Mouse (Mus musculus): ENCODE measurements at regions not wholly inside any gene's neighbourhood (a gene's known extent, or its start where the extent isn't known, plus 50 kb on each side); places are given as distances from the start of the nearest gene placed in this dataset.

GRCm38 (mm10) chr2:17868145-17868544, 128.6 kb downstream of the H2al2a start:
- Histone ChIP-seq H3K27ac (ENCODE audit: insufficient read depth, low read length) (no peak overlapping the region), H3K4me3 (ENCODE audit: insufficient read depth, low read length) (no peak overlapping the region), H3K4me1 (ENCODE audit: control insufficient read depth, insufficient read depth, low read length) (no peaks in the 10 kb centered on the region)
- TF ChIP-seq POLR2A (IDR thresholded peaks at IDR 0.05; ENCODE audit: extremely low read depth, insufficient read depth, low read length) (no peak), CTCF (IDR thresholded peaks at IDR 0.05; ENCODE audit: extremely low read depth, insufficient read depth, low read length) (no peak)

GRCm38 (mm10) chr2:17867341-17867740, 129.4 kb downstream of the H2al2a start:
- H3K27ac ChIP-seq (ENCODE audit: insufficient read depth, low read length): no peak overlapping the region
- H3K4me3 ChIP-seq (ENCODE audit: insufficient read depth, low read length): no peak overlapping the region
- TF ChIP-seq POLR2A (IDR thresholded peaks at IDR 0.05; ENCODE audit: extremely low read depth, insufficient read depth, low read length) (no peak), CTCF (IDR thresholded peaks at IDR 0.05; ENCODE audit: extremely low read depth, insufficient read depth, low read length) (no peak)
- no peaks in the 10 kb centered on the region for H3K4me1 ChIP-seq (ENCODE audit: control insufficient read depth, insufficient read depth, low read length)

GRCm38 (mm10) chr2:17861765-17862495, 130.7 kb upstream of the Nebl start:
- H3K4me3 ChIP-seq (ENCODE audit: insufficient read depth, low read length): no peak overlapping the region
- H3K27ac ChIP-seq (ENCODE audit: insufficient read depth, low read length): no peak overlapping the region
- no peaks in the 10 kb centered on the region for H3K4me1 ChIP-seq (ENCODE audit: control insufficient read depth, insufficient read depth, low read length)
- TF ChIP-seq CTCF (IDR thresholded peaks at IDR 0.05; ENCODE audit: extremely low read depth, insufficient read depth, low read length) (no peak), POLR2A (IDR thresholded peaks at IDR 0.05; ENCODE audit: extremely low read depth, insufficient read depth, low read length) (no peak)

- TF ChIP-seq CTCF (IDR thresholded peaks at IDR 0.05; ENCODE audit: extremely low read depth, insufficient read depth, low read length) (no peak), POLR2A (IDR thresholded peaks at IDR 0.05; ENCODE audit: extremely low read depth, insufficient read depth, low read length) (no peak)
- Histone ChIP-seq H3K4me1 (ENCODE audit: control insufficient read depth, insufficient read depth, low read length) (no peaks in the 10 kb centered on the region), H3K4me3 (ENCODE audit: insufficient read depth, low read length) (no peak overlapping the region), H3K27ac (ENCODE audit: insufficient read depth, low read length) (no peak overlapping the region)
These were observed 129.8 kb upstream of the Nebl start for GRCm38 (mm10) chr2:17860922-17861559.

- Histone ChIP-seq H3K27ac (ENCODE audit: insufficient read depth, low read length) (no peak overlapping the region), H3K4me3 (ENCODE audit: insufficient read depth, low read length) (no peak overlapping the region), H3K4me1 (ENCODE audit: control insufficient read depth, insufficient read depth, low read length) (no peaks in the 10 kb centered on the region)
- TF ChIP-seq CTCF (IDR thresholded peaks at IDR 0.05; ENCODE audit: extremely low read depth, insufficient read depth, low read length): no peak
- no peak for TF ChIP-seq POLR2A (IDR thresholded peaks at IDR 0.05; ENCODE audit: extremely low read depth, insufficient read depth, low read length)
These were observed 128.0 kb upstream of the Nebl start for GRCm38 (mm10) chr2:17859234-17859633.

GRCm38 (mm10) chr2:17858326-17858725, 127.1 kb upstream of the Nebl start:
- Histone ChIP-seq H3K27ac (ENCODE audit: insufficient read depth, low read length) (no peak overlapping the region), H3K4me1 (ENCODE audit: control insufficient read depth, insufficient read depth, low read length) (no peaks in the 10 kb centered on the region), H3K4me3 (ENCODE audit: insufficient read depth, low read length) (no peak overlapping the region)
- TF ChIP-seq POLR2A (IDR thresholded peaks at IDR 0.05; ENCODE audit: extremely low read depth, insufficient read depth, low read length) (no peak), CTCF (IDR thresholded peaks at IDR 0.05; ENCODE audit: extremely low read depth, insufficient read depth, low read length) (no peak)

GRCm38 (mm10) chr2:17855566-17856264, 124.5 kb upstream of the Nebl start:
- TF ChIP-seq CTCF (IDR thresholded peaks at IDR 0.05; ENCODE audit: extremely low read depth, insufficient read depth, low read length): no peak
- no peak for TF ChIP-seq POLR2A (IDR thresholded peaks at IDR 0.05; ENCODE audit: extremely low read depth, insufficient read depth, low read length)
- H3K4me3 ChIP-seq (ENCODE audit: insufficient read depth, low read length): no peak overlapping the region
- no peaks in the 10 kb centered on the region for H3K4me1 ChIP-seq (ENCODE audit: control insufficient read depth, insufficient read depth, low read length)
- H3K27ac ChIP-seq (ENCODE audit: insufficient read depth, low read length): no peak overlapping the region

GRCm38 (mm10) chr2:17854088-17854487, 122.8 kb upstream of the Nebl start:
- TF ChIP-seq POLR2A (IDR thresholded peaks at IDR 0.05; ENCODE audit: extremely low read depth, insufficient read depth, low read length) (no peak), CTCF (IDR thresholded peaks at IDR 0.05; ENCODE audit: extremely low read depth, insufficient read depth, low read length) (no peak)
- Histone ChIP-seq H3K27ac (ENCODE audit: insufficient read depth, low read length) (no peak overlapping the region), H3K4me3 (ENCODE audit: insufficient read depth, low read length) (no peak overlapping the region), H3K4me1 (ENCODE audit: control insufficient read depth, insufficient read depth, low read length) (no peaks in the 10 kb centered on the region)

GRCm38 (mm10) chr2:17853500-17854011, 122.3 kb upstream of the Nebl start:
- H3K4me3 ChIP-seq (ENCODE audit: insufficient read depth, low read length): no peak overlapping the region
- H3K27ac ChIP-seq (ENCODE audit: insufficient read depth, low read length): no peak overlapping the region
- H3K4me1 ChIP-seq (ENCODE audit: control insufficient read depth, insufficient read depth, low read length): no peaks in the 10 kb centered on the region
- TF ChIP-seq CTCF (IDR thresholded peaks at IDR 0.05; ENCODE audit: extremely low read depth, insufficient read depth, low read length) (no peak), POLR2A (IDR thresholded peaks at IDR 0.05; ENCODE audit: extremely low read depth, insufficient read depth, low read length) (no peak)

Measured in cortical plate, adult 2 months (tissue).